Mouse (Mus musculus): ENCODE measurements around the gene Slc36a3.
A peak's percentile ranks its signal among the peaks of the same experiment; 100 is the strongest.
"Not testable (repeated sequence)": the region's sequence is repeated elsewhere in the genome, so short reads cannot be mapped to it uniquely, and the experiment has no call there.

The Slc36a3 gene

DNA sequence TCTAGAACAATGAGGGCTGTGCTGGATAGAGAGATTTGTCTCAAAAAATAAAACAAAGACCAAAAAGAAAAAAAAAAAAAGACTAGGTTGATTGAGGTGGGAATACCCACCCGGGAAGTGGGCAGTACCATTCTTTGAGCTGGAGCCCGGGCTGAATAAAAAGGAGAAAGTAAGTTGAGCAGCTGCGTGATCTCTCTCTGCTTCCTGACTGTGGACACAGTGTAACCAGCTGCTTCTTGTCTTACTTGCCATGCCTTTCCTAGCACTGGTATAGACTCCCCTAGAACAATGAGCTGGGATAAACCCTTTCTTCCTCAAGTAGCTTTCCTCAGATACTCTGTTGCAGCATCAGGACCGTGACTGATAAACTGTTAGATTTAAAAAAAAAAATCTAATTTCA lies 10.0 kb downstream of the Slc36a3 start:
- no peak for DNase-seq

- no peak for DNase-seq
Observed at GRCm38 (mm10) chr11:55137646-55138045, 13.9 kb downstream of the Slc36a3 start.

GRCm38 (mm10) chr11:55136770-55137547 lies 14.5 kb downstream of the Slc36a3 start:
- no peak for DNase-seq

DNA sequence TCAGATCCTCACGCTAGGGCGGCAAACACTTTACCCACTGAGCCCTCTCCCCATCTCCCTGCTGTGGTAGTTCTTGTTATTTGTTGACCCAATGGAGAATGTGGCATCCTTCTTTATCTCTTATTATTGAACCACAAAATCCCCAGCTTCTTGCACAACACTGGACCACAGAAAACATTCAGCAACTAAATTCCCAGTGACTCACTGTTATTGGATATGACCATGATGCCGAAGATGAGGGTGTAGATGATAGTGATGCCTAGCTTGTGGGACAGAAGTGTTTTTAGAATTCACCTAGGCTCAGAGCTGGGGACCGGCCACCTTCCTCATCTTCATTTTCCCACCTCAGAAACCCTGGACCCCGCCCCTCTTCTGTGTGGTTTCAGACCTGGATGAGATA lies 16.6 kb downstream of the Slc36a3 start:
- no peak for DNase-seq

DNA sequence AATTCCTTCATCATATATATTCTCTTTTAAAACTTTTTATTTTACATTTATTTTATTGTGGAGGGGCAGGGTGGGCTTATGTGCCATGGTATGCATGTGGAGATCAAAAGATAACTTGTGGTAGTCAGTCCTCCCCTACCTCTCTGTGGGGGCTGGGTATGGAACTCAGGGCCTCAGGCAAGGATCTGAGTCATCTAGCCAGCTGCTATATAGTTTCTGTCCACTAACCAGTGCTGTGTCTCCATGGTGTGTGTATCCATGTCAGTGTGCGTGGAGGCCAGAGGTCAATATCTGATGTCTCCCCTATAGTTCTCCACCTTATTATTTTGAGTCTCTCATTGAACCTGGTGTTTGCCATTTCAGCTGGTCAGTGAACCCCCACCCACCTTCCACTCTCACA lies 17.1 kb downstream of the Slc36a3 start:
- DNase-seq, result no peak

DNA sequence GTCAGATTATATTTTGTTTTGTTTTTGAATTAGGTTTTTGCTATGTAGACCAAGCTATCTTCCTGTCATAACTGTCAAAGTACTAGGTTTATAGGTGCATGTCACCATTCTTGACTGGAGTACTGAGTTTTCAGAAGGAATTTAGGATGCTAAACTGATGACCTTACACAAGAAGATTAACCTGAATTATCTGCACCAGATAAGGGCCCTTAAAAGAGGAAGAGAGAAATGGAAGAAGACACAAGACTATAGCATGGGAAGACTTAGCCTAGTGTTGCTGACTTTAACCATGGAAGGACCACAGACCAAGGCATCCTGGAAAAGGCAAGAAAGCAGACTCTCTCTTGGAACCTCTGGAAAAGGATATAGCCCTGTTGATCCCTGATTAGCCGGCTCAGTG lies 18.3 kb downstream of the Slc36a3 start:
- no peak for DNase-seq

DNA sequence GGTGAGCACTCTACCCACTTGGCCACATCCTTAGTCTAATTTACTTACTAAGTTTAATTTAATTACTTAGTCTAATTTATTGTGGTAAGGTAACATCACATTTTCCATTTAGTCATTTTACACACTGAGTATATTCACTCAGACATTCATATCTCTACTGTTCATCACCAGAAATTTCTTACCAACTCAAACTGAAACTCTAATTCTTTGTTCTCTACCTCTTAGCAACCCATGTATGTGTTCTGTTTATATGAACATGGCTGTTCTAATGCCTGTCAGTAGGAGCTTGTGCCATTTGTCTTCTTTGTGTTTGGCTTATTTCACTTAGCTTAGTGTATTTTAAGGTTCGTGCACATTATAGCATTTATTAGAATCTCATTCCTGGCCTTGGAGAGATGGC lies 19.6 kb downstream of the Slc36a3 start:
- no peak for DNase-seq

- DNase-seq, result no peak
Observed at GRCm38 (mm10) chr11:55131077-55131742, 20.3 kb downstream of the Slc36a3 start.

DNA sequence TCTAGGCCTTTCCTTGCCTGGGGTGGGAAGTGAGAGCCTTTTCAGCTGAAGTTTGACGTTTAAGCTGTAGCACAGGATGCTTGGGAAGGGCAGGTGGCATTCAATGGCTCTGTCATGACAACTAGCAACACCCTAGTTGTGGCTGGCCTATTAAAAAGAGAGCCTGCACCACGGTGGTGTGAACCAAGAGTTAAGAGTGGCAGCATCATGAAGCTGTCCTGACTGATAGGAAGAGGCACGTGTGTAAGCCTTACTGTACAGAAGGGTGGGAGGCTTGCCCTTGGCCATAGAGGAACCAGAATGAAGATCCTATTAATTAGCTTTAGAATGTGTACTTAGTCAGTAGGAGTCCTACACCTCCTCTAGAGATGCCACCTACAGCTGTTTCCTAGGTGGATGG lies 23.1 kb downstream of the Slc36a3 start:
- DNase-seq, result no peak

DNA sequence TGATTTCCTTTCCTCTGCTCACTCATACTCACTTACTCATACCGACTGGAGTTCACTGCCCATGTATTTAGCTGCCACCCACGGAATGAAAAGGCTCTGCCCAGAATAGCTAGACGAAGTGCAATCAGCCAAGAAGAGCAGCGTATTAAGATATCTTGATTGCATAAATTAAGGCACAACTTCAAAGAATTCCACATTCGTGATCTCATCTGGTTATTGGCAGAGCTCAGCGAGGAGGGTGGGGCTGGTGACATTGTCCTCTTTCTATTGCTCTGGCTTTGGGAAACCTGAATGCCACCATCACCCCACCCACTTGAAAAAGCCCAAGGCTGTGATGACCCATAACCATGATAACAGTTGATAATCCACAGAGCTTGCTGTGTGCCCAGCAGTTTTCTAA lies 23.6 kb downstream of the Slc36a3 start:
- no peak for DNase-seq

DNA sequence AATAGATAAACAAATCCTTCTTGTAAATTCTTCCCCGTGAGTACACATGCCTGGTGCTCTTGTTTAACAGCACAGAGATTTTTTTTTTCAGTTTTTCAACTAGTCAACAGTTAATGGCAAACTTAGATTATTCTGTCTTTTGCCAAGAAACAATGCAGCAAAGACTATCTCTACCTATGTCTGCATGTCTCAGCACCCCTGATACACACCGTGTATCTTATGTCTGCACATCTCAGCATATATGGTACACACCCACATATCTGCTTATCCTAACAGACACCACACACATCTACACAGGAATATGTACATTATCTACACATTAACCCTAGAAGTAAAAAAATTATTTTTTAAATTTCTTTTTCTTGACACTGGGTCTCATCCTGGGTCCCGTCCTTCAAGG lies 24.8 kb downstream of the Slc36a3 start:
- no peak for DNase-seq

DNA sequence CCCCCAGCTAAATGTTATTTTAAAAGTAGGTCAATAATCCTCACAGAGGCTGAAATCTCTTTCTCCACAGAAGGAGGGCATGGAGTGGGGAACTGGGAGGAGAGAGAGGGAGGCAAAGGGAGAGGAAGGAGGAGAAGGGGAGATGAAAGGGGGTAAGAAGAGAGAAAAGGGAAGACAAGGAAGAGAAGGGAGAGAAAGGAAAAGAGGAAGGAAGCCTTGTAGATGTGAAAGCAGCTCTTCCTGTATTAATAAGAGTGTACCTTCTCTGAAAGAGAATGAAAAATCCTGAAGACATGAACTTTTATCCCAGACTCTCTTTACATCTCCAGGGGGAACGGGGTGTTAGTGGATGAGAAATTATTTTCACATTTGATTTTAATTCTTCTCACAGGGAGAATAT lies 30.1 kb downstream of the Slc36a3 start:
- DNase-seq, result no peak

- no peak for DNase-seq
Observed at GRCm38 (mm10) chr11:55120821-55121271, 30.7 kb downstream of the Slc36a3 start.

GRCm38 (mm10) chr11:55120279-55120678 lies 31.2 kb downstream of the Slc36a3 start:
- DNase-seq, result no peak

GRCm38 (mm10) chr11:55117031-55117430 lies 34.5 kb downstream of the Slc36a3 start:
- DNase-seq, result no peak

GRCm38 (mm10) chr11:55116004-55116403 lies 35.5 kb downstream of the Slc36a3 start:
- no peak for DNase-seq

GRCm38 (mm10) chr11:55114291-55114690 lies 37.2 kb downstream of the Slc36a3 start:
- no peak for DNase-seq

GRCm38 (mm10) chr11:55113861-55114250 lies 37.7 kb downstream of the Slc36a3 start:
- not testable (repeated sequence) for DNase-seq

- DNase-seq, result no peak
Observed at GRCm38 (mm10) chr11:55113209-55113860, 38.2 kb downstream of the Slc36a3 start.

DNA sequence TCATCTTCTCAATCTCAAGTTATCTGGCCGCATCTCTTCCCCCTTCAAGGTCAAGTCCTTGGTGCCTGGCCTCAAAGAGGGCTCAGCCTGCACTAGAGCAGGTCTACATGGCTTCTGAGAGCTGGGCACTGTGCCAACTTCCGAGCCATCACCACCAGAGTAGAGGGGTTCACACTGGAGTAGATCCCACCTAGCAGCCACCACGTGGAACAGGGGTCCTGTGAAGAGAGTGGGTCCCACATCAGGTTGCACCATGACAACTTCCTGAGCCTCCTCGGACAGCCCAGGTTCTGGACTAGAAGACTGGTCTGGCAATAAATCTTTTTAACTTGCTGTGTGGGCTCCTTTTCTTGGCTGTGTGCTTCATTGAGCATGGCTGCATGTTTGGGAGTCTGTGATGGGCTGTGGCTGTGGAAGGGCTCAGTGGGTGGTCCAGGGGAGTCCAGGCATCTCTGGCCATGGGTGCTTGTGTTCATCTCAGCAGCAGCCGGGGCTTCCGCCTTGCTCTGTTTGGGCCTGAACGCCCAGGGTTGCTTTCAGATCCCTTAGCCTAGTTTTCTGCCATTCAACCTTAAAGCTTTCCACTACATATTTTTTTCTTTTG lies 40.8 kb downstream of the Slc36a3 start:
- DNase-seq, result peak; percentile 20 to 21

GRCm38 (mm10) chr11:55109521-55110300 lies 41.8 kb downstream of the Slc36a3 start:
- peak in 1 of 2 experiments; percentile 26 for DNase-seq

DNA sequence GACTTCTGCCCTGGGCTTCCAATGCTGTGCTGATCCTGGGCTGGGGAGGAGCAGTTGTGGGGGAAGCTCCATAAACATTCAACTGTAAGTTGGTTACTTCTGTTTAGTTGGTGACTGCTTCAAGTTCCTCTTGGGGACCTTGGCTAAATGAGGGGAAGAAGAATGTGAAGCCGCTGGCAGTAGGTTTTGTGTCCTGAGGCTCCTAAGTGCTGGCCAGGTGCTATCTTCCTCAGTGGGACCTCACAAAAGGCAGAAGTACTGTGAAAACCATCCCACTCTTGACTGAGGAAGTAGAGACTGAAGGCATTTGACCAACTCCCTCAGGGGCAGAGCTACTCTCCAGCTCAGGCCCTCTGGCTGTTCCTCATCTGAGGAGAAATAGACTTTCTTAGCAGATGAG lies 44.9 kb downstream of the Slc36a3 start:
- DNase-seq, result no peak

GRCm38 (mm10) chr11:55105389-55105788 lies 46.1 kb downstream of the Slc36a3 start:
- DNase-seq, result no peak

Data from cerebellum, postnatal 36 days (tissue).